Mouse (Mus musculus) lung, embryonic 15.5 days (tissue): ENCODE results near the gene Ahsa2. TPM values are rescaled to one million over a fixed set of nuclear protein-coding genes. Genes with fewer than 3 reads are reported as not detected.
A peak's percentile ranks its signal among the peaks of the same experiment; 100 is the strongest.
"Not testable (repeated sequence)": the region's sequence is repeated elsewhere in the genome, so short reads cannot be mapped to it uniquely, and the experiment has no call there.

Experiments
- ATAC-seq: fragments of 200-750 bp; cut with Nextera tagmentation; 2 replicates; pipeline ENCODE4 v1.8.0; 2017; ENCODE audit warnings: moderate number of reproducible peaks, borderline replicate concordance; ENCODE audit not compliant: low FRiP score, low TSS enrichment; ENCODE audit errors: extremely low read depth
- H3K27ac ChIP-seq: fragments of 300-500 bp; sonication (generic); 2 replicates; pipeline ENCODE4 v1.5.1; 2015; ENCODE audit warnings: moderate library complexity, mild to moderate bottlenecking, inconsistent platforms
- H3K27me3 ChIP-seq: fragments of 300-500 bp; sonication (generic); 2 replicates; pipeline ENCODE4 v1.6.1; 2015; ENCODE audit warnings: inconsistent platforms
- H3K36me3 ChIP-seq: fragments of 300-500 bp; sonication (generic); 2 replicates; pipeline ENCODE4 v1.6.1; 2015; ENCODE audit warnings: inconsistent platforms
- H3K4me1 ChIP-seq: fragments of 300-500 bp; sonication (generic); 2 replicates; pipeline ENCODE4 v1.6.1; 2015; ENCODE audit warnings: inconsistent platforms
- H3K4me2 ChIP-seq: fragments of 300-500 bp; sonication (generic); 2 replicates; pipeline ENCODE4 v1.6.1; 2015; ENCODE audit warnings: inconsistent platforms, mild to moderate bottlenecking, moderate library complexity
- H3K4me3 ChIP-seq: fragments of 300-500 bp; sonication (generic); 2 replicates; pipeline ENCODE4 v1.5.1; 2015; ENCODE audit warnings: mild to moderate bottlenecking, inconsistent platforms
- H3K9ac ChIP-seq: fragments of 300-500 bp; sonication (generic); 2 replicates; pipeline ENCODE4 v1.6.1; 2015; ENCODE audit warnings: inconsistent platforms
- H3K9me3 ChIP-seq: fragments of 300-500 bp; sonication (generic); 2 replicates; pipeline ENCODE4 v1.6.1; 2016; ENCODE audit warnings: inconsistent platforms
- WGBS: fragments of 180-500 bp; shearing (Covaris S2); methylation state at CpG from one replicate; pipeline ENCODE4 v1.1.7; 2015; 5-methylcytosine and 5-hydroxymethylcytosine counted together
- polyA plus RNA-seq: library from polyadenylated mRNA; unstranded; fragments of >200 nt; fragmentation: Nextera tagmentation; extraction: Ambion mirVana; gene quantifications from 2 replicates; pipeline ENCODE4 v1.2.1, GENCODE M21; 2015

Ahsa2 gene
- 77.2 and 85.6 TPM in 2 replicates for polyA plus RNA-seq

- H3K4me1 ChIP-seq = peaks cover 19% of the 10 kb centered on the region
- 1% methylated on average over 59 of the region's 66 CpGs for WGBS
- H3K27ac ChIP-seq = peak within 1 kb of the TSS; percentile 97
- H3K9me3 ChIP-seq = no peaks in the 10 kb centered on the region
- H3K36me3 ChIP-seq = peaks cover 24% of the 10 kb centered on the region
- H3K9ac ChIP-seq = peak within 1 kb of the TSS; percentile 95
- ATAC-seq = peak; percentile 96
- no peaks in the 10 kb centered on the region for H3K27me3 ChIP-seq
- peak within 1 kb of the TSS; percentile 94 for H3K4me3 ChIP-seq
- peak within 1 kb of the TSS; percentile 83 for H3K4me2 ChIP-seq
Observed at GRCm38 (mm10) chr11:23497718-23498509, at the start of gene Ahsa2. TSS of gene Ahsa2 (minus strand) at chr11:23498030.

- Histone ChIP-seq H3K4me1 (no peaks in the 10 kb centered on the region), H3K9me3 (no peaks in the 10 kb centered on the region), H3K27me3 (no peaks in the 10 kb centered on the region), H3K27ac (no peak overlapping the region), H3K4me2 (no peak overlapping the region), H3K9ac (no peak overlapping the region), H3K36me3 (no peaks in the 10 kb centered on the region), H3K4me3 (no peak overlapping the region)
- 83% methylated on average over 2 of the region's 2 CpGs for WGBS
- ATAC-seq = no peak
Observed at GRCm38 (mm10) chr11:23537446-23537845, 39.6 kb upstream of the Ahsa2 start.

- no peaks in the 10 kb centered on the region for H3K27me3 ChIP-seq
- H3K27ac ChIP-seq = no peak within 1 kb of the TSS
- H3K4me1 ChIP-seq = no peaks in the 10 kb centered on the region
- 40% methylated on average over 5 of the region's 5 CpGs for WGBS
- no peak within 1 kb of the TSS for H3K4me3 ChIP-seq
- no peaks in the 10 kb centered on the region for H3K36me3 ChIP-seq
- H3K4me2 ChIP-seq = no peak within 1 kb of the TSS
- H3K9ac ChIP-seq = no peak within 1 kb of the TSS
- no peaks in the 10 kb centered on the region; the same call in 1 of the 2 replicates for H3K9me3 ChIP-seq
- ATAC-seq = no peak
Observed at GRCm38 (mm10) chr11:23520473-23521205, 22.8 kb upstream of the Ahsa2 start, which contains the start of gene 1700093K21Rik. TSS of gene 1700093K21Rik (minus strand) at chr11:23521155.

DNA sequence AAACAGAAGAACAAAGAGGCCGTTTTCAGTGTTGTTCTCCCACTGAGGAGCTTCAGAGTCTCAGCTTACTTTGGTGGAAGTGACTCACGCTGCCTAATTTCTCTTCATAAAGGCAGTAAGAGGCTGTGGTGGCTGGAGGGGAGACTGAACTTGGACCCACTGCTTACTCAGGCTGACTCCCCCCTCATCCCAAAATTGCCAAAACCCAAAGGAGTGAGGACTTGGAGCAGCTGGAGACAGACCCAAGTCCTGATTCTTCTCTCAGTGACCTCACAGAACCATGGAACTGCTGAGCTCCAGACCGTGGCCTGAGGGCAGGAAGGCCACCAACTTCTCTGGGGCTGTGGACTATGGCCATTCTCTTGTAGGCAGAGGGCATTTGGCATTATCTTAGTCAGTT, 21.2 kb upstream of the Ahsa2 start:
- Histone ChIP-seq H3K4me3 (no peak overlapping the region), H3K4me2 (no peak overlapping the region), H3K4me1 (no peaks in the 10 kb centered on the region), H3K27me3 (no peaks in the 10 kb centered on the region), H3K9me3 (no peaks in the 10 kb centered on the region), H3K27ac (no peak overlapping the region), H3K9ac (no peak overlapping the region), H3K36me3 (no peaks in the 10 kb centered on the region)
- ATAC-seq = no peak
- WGBS = 71% methylated on average over 3 of the region's 3 CpGs

- Histone ChIP-seq H3K9me3 (no peaks in the 10 kb centered on the region), H3K27me3 (no peaks in the 10 kb centered on the region), H3K9ac (no peak overlapping the region), H3K4me1 (no peaks in the 10 kb centered on the region), H3K4me2 (no peak overlapping the region), H3K27ac (no peak overlapping the region), H3K36me3 (no peaks in the 10 kb centered on the region), H3K4me3 (no peak overlapping the region)
- 66% methylated on average over 2 of the region's 2 CpGs for WGBS
- ATAC-seq = no peak
Observed at GRCm38 (mm10) chr11:23515315-23515714, 17.5 kb upstream of the Ahsa2 start.

DNA sequence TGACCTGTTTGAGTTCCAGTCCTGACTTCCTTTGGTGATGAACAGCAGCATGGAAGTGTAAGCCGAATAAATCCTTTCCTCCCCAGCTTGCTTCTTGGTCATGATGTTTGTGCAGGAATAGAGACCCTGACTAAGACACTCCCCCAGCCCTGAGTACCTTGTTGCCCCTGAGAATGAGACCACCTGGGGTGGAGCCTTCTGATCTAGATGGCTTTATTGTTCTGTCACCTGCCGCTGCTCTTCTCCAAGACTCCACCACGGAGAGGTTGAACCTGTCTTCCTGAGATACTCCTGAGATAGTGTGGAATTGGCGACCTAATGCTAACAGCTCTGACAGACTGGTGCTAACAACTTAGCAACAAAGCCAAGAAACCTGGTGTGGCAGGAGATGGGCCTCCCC, 17.0 kb upstream of the Ahsa2 start:
- not testable (repeated sequence) for H3K9me3 ChIP-seq, H3K4me1 ChIP-seq, H3K4me3 ChIP-seq, H3K27ac ChIP-seq, H3K27me3 ChIP-seq, ATAC-seq, H3K4me2 ChIP-seq, H3K9ac ChIP-seq, H3K36me3 ChIP-seq
- WGBS = 56% methylated on average over 4 of the region's 4 CpGs

- not testable (repeated sequence) for H3K27ac ChIP-seq, H3K36me3 ChIP-seq, H3K4me2 ChIP-seq, H3K4me3 ChIP-seq, H3K9ac ChIP-seq, H3K9me3 ChIP-seq, H3K4me1 ChIP-seq, ATAC-seq, H3K27me3 ChIP-seq
- WGBS = 79% methylated on average over 5 of the region's 5 CpGs
Observed at GRCm38 (mm10) chr11:23504801-23505200, 7.0 kb upstream of the Ahsa2 start.

DNA sequence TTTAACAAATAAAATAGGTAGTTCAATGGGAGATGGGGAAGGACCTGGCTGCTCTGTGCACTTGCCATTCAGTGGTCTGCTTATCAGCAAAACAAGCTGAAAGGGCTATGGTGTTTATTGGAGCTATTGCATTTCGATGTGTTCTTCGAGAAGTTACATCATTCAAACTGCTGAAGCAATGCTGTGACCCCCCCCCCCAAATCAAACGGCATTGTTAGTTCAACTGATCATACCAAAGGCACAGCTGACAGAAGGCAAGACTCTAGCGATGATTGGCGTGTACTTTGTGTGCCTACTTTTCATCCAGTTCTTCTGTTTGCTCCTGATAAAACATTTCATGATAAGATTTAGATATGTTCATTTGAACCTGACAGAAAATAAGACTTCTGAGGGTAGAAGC, 779 bp upstream of the Ahsa2 start:
- Histone ChIP-seq H3K9me3 (no peaks in the 10 kb centered on the region), H3K36me3 (peaks cover 18% of the 10 kb centered on the region), H3K4me1 (peaks cover 19% of the 10 kb centered on the region), H3K27ac (0 out of 2 replicates have a peak overlapping the region, but pooled peaks have one; percentile 49), H3K4me2 (peak overlapping the region; percentile 60), H3K4me3 (peak overlapping the region; percentile 94), H3K9ac (peak overlapping the region; percentile 29; the same call in 1 of the 2 replicates), H3K27me3 (no peaks in the 10 kb centered on the region)
- ATAC-seq = no peak
- WGBS = 36% methylated on average over 5 of the region's 5 CpGs

- H3K9me3 ChIP-seq = no peaks in the 10 kb centered on the region
- no peaks in the 10 kb centered on the region for H3K27me3 ChIP-seq
- H3K36me3 ChIP-seq = peaks cover 30% of the 10 kb centered on the region
- ATAC-seq = peak; percentile 87
- H3K4me2 ChIP-seq = peak overlapping the region; percentile 83
- 0% methylated on average over 22 of the region's 22 CpGs for WGBS
- H3K9ac ChIP-seq = peak overlapping the region; percentile 95
- H3K27ac ChIP-seq = peak overlapping the region; percentile 97
- peaks cover 19% of the 10 kb centered on the region for H3K4me1 ChIP-seq
- peak overlapping the region; percentile 94 for H3K4me3 ChIP-seq
Observed at GRCm38 (mm10) chr11:23497335-23497717, 504 bp downstream of the Ahsa2 start.

- H3K4me3 ChIP-seq = peak overlapping the region; percentile 94
- H3K4me2 ChIP-seq = peak overlapping the region; percentile 83
- no peak for ATAC-seq
- peak overlapping the region; percentile 95 for H3K9ac ChIP-seq
- 35% methylated on average over 6 of the region's 6 CpGs for whole genome bisulfite sequencing
- H3K4me1 ChIP-seq = peaks cover 19% of the 10 kb centered on the region
- no peak overlapping the region for H3K27ac ChIP-seq
- peaks cover 36% of the 10 kb centered on the region for H3K36me3 ChIP-seq
- no peaks in the 10 kb centered on the region for H3K27me3 ChIP-seq
- H3K9me3 ChIP-seq = no peaks in the 10 kb centered on the region
Observed at GRCm38 (mm10) chr11:23496661-23497060, 1.2 kb downstream of the Ahsa2 start.

- ATAC-seq = no peak
- Histone ChIP-seq H3K4me2 (no peak overlapping the region), H3K27ac (no peak overlapping the region), H3K9me3 (no peaks in the 10 kb centered on the region), H3K4me1 (peaks cover 19% of the 10 kb centered on the region), H3K36me3 (peaks cover 50% of the 10 kb centered on the region), H3K4me3 (no peak overlapping the region), H3K9ac (no peak overlapping the region), H3K27me3 (no peaks in the 10 kb centered on the region)
- 89% methylated on average over 6 of the region's 6 CpGs for WGBS
Observed at GRCm38 (mm10) chr11:23495231-23495630, 2.6 kb downstream of the Ahsa2 start.
